Mouse (Mus musculus): ENCODE measurements at regions not wholly inside any gene's neighbourhood (a gene's known extent, or its start where the extent isn't known, plus 50 kb on each side); places are given as distances from the start of the nearest gene placed in this dataset.

DNA sequence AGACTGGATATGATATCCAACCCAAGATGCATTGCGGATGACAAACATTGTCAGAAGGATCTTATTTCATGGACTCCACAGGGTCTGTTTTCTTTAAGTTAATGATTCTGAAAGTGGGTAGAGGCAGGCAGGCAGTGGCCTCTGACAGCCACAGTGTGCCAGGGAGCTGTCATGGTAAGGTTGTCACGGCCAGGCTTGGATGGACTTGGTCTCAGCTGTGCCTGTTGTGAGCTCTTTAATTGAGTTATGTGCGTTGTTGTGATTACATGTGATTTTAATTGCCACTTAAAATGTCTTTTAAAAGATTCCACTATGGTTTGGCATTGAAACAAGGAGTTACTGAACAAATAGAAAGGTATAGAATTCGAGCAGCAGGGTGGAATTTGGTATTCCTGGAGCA is 60.3 kb upstream of the Plet1 start:
- TF ChIP-seq GATA1 (IDR thresholded peaks at IDR 0.05; ENCODE audit: borderline replicate concordance, low read length) (no peak), FLI1 (IDR thresholded peaks at IDR 0.05; ENCODE audit: low read length) (no peak)

Data from megakaryocyte, embryonic 14.5 days (primary cell).